Mouse (Mus musculus): ENCODE measurements around the gene Gpr183.

Gpr183 gene

DNA sequence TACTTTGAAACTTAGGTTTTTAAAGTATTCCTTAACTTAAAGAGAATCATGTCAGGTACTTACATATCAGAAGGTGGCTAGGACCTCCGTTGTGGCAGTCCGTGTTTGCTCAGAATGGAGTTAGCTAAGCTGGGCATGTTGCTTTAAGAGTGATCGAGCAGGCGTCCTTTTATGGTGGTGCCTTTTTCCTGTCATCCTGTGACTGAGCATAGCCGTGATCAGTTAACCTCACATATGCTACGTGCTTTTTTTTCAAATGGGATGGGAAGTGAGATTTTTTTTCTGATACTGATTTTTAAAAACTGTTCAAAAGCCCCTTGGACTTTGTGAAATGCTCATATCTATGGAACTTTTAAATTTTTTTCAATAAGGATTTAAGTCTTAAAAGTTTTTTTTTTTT is at the start of gene Gpr183:
TSS of gene Gpr183 (minus strand) at position 206 of the 400 bp plus-strand sequence.
- DNase-seq (ENCODE audit: low spot score) = no peak

DNA sequence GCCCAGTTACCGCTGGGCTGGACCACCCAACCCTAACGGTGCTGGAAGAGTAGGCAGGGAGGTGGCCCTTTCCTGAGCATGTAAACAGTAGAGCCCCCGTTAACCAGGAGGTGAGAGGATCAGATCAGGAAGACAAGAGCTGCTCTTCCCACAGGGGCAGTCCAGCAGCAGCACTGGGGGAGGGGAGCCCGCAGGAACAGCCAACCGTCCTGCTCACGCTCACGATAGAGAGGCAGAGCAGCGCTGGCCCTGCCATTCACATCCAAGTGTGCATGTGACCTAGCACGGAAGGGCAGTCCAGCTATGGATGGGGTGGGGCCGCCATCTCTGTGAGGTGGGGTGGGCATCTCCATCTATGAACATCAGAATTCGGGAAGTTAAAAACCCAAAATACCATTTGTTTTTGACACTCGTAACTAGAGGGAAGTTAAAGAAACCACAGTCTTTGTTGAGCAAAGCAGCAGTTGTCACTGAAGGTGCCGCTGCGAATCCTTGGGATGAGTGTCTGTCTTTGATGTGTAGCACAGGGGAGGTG is 48.5 kb upstream of the Gpr183 start:
- DNase-seq (ENCODE audit: low spot score) = no peak

DNA sequence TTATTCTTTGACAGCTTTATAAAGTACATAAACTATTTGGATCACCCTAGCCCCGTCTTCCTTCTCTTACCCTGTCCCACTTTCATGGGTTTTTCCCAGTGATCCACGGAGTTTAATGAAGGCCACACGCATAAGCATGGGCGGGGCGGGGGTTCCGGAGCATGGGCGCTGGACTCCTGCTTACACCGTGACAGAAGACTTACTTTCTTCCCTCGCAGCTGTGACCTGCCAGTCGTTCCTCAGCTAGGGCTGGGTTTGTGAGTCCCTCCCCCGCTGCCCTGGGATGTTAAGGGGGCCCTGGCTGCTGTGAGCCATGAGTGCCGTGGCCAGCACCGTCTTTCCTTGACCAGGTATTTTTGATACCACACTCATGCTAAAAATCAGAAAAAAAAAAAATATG is 47.8 kb upstream of the Gpr183 start:
- DNase-seq (ENCODE audit: low spot score) = no peak

DNA sequence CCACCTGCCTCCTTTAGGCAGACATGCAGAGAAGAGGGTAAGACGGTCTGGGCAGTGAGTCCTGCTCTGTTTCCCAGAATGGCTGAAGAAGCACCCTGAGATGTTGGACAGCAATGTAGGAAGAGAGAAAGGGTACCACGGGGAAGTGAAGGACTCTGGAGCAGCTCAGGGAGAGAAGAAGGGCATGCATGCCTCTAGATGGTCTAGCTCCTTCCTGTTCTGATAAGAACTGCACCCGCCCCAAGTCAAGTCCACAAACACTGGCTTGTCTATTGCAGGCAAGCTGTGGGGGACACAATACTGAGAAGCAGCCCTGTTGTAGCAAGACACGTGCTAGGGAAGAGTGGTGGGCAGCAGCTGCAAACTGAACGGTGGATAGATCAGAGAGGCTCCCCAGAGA is 47.2 kb upstream of the Gpr183 start:
- no peak for DNase-seq (ENCODE audit: low spot score)

DNA sequence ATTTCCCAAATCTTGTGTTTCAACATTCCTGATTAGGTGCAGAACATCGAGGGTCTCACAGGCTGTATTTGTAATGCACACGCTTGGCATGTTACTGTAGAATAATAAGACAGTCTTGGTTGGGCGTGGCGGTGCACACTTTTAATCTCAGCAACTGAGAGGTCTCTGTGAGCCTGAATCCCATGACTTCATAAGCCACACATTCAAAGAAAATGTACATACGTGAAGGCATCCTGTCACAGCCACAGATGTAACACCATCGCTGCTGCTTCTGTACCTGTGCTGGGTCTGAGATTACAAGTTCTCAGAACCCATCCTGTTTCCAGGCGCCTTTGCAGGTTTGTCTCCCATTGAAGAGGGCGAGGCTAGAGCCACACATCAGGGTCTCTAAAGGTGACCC is 46.8 kb upstream of the Gpr183 start:
- no peak for DNase-seq (ENCODE audit: low spot score)

DNA sequence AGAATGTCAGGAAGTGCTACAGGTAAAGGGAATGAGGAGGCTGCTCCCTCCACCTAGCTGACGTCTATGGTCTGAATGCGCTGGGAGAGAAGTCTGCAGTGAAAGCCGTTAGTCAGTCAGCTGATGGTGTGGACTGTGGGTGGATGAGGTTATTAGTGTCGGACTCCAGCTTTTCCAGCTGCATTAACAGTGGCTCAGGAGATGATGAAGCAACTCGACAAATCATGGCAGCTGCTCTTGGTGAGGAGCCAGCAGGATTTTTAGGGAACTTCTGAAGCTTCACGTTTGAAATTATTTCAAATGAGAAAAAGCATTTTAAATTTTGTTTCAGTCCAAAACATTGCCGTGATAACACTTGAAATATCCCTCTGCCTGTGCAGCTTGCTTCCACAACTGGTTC is 45.3 kb upstream of the Gpr183 start:
- DNase-seq (ENCODE audit: low spot score) = no peak

DNA sequence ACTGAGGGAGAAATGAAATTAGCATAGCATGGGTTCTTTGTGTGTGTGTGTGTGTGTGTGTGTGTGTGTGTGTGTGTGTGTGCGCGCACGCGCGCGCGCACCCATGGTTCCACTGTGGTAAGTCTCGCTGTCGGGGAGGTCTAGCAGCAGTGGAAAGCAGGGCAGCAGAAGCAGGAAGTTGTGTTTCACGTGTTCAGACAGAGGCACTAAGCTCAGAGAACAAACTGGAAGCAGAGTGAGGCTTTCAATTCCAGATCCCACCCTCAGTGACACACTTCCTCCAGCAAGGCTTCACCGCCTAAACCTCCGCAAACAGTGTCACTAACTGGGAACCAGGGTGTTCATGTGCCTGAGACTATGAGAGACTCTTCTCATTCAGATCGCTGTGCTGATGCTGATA is 44.5 kb upstream of the Gpr183 start:
- no peak for DNase-seq (ENCODE audit: low spot score)

DNA sequence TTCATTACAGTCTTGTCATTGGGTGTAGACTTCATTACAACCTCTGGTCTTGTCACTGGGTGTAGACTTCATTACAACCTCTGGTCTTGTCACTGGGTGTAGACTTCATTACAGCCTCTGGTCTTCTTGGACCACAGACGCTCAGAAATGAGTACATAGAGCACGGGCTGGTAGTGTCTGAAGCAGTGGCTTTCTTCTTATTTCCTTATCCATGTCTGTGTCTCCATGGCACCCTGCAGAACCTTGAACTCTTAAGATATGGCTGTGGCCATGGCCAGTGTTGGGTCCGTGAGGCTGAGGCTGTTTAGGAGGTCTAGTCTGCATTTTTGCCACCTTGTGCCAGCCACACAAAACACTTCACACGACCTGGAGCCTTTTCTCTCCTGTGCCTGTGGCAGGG is 43.3 kb upstream of the Gpr183 start:
- DNase-seq (ENCODE audit: low spot score) = no peak

DNA sequence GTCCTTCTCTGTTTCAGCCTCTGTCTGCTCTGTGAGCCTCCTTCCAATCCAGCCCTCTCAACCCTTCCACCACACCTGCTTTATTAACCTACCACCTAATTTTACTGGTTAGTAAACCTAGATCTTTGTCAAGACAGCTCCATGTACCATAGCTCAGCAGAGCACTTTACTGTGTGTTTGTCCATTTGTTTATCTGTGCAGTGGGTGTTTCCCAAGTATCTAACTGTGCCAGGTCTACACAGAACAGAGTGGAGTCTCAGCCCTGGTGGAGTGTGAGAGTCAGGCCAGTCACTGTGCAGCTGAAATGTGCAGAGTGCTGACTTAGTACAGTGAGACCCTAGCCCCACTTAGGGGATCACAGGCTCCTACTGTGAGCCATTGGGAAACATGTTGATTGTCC is 38.8 kb upstream of the Gpr183 start:
- DNase-seq (ENCODE audit: low spot score) = no peak

DNA sequence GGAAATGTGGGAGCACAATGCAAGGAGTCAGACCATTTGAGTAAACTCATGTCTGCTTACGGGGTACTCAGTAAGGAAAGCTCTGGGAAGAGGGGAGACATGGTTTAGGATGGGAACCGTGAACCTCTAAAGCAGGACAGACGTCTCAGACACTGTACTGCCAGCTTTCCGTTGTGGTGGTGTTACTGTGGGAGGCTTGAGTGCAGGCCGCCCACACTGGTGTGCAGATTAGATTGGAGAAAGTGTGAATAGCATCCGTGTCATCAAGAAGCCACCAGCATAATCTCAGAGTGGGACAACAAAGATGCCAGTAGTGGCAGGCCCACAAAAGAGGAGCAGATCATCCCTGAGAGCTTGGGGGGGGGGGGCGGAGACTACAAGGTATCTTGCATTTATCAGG is 37.2 kb upstream of the Gpr183 start:
- no peak for DNase-seq (ENCODE audit: low spot score)

DNA sequence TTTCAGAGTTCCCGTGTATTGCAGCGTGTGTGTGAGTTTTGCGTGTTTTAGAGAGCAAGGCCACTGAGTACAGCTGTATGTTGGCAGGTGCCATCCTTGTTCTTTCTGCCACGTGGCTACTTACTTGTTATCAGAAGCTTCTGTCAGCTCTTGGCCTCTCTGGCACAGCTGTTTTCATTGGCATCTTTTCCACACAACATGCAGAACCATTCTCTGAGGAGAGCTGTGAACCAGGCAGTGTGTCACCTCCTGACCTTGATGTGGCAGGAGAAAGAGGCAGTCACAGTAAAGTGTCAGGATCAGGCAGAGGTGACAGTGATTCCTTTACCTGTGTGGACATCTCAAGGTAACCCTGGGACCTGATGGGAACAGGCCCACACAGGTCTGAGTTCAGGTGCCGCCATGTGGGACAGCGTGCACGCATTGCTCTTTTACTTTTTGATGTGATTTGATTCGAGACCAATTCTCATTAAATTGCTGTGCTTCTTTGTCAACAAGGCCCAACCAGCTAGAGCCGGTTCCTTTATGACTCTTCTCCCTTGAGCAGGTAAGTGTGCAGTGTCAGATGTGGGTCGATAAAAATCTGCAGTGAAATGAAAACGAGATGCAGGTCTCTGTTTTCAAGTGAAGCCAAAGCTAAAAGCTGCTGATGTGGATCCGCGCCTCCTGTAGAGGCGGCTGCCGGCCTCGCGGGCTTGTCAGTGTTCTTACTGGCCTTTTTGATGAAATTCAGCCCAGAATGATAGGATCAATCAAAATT is 35.5 kb upstream of the Gpr183 start:
- no peak for DNase-seq (ENCODE audit: low spot score)

DNA sequence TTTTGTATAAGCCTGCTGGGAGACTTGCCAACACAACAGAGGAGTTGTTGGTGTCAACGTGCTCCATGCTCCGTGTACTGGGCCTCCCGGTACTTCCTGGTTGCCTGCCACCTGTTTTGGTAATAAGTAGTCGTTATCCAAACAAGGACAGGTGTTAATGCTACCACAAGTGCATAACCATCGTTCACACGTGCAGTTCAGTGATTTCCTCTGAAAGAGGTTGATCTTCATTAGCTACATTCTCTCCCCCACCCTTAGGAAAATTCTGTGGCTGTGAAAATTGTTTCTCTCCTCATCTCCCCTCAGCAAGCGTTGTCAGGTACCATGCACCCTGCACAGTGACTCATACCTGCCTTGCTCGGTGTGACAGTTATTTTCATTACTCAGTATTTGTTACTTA is 34.5 kb upstream of the Gpr183 start:
- no peak for DNase-seq (ENCODE audit: low spot score)

DNA sequence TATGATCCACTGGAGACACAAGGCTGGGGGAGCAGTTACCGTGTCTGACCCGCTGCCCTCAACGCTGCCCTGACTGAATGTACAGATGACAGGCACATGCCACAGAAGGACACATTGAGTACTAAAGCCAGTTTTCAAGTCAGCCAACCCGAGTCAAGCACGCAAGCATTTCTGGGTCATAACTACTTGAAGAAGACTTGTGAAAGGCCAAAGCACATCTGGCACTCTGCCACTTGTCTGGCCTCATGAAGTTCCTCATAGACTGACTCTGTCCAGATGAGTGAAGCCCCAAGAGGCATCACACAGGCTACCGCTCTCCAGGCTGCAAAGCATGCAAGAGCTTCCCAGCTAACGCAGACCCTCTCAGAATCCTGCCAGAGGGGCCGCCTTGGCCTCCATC is 31.8 kb upstream of the Gpr183 start:
- no peak for DNase-seq (ENCODE audit: low spot score)

DNA sequence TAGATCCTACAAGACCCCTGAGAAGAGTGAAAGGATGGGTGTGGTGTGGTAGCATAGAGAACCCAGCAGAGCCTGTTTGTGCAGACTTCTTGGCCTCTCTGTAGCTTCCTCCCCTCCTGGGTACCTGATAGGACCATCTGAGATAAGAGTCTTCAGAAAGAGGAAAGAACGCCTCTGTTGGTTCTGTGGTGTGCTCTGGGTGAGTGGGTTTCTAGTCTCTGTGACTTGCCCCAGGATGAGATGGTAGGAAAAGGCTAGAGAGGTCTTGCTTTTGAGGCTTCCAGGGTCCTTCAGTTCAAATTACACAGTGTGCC is 30.5 kb upstream of the Gpr183 start:
- DNase-seq (ENCODE audit: low spot score) = no peak

DNA sequence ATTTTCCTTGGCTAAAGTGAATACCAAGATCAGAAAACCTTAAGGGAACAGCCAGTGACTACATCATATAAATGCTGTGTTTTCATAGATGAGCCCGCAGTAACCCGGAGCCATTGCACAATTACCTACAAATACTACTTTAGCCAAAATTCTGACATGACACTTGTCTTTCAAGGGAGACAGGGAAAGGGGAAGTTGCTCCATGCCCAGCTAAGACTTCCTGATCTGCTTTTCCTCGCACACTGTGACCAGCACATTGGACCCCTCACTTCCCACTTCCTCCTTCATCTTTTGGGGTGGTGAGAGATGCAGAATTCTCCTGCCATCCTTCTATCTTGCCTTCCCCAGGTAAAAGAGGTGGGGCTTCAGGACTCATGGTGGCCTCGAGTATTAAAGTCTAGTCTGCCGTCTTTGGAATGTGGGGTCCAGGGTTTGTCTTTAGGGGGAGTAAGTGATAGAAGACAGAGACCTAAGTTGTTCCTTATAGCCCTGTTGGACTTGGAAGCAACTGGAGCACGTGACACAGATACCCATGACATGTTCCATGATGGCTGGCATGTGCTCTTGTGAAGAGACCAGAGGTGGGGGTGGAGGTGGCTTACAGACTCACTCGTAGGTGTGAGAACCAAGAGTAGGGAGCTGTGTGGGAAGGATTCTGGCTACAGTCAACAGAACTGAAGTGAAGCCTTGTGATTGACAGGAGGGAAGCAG is 30.0 kb upstream of the Gpr183 start:
- DNase-seq (ENCODE audit: low spot score) = no peak

DNA sequence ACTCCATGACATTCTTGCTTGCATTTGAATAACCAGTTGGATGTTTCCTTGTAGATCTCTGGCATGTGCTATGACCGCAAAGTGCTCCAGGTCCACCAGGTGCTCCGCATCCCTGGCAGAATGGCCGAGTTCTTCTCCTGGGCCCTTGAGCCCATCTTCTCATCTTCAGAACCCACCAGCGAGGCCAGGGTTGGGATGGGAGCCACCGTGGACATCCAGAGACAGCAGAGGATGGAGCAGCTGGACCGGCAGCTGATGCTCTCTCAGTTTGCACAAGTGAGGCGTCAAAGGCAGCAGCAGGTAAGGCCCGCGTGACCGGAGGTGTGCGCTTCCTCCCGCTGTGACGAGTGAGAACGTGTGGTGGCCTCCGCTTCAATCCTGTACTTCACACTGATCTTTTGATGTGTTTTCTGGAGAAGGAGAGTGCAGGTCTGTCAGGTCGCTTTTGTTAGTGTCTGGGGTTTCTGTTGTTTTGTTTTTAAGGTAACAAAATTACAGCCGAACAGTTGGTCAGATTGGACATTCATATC is 29.2 kb upstream of the Gpr183 start:
- DNase-seq (ENCODE audit: low spot score) = no peak

DNA sequence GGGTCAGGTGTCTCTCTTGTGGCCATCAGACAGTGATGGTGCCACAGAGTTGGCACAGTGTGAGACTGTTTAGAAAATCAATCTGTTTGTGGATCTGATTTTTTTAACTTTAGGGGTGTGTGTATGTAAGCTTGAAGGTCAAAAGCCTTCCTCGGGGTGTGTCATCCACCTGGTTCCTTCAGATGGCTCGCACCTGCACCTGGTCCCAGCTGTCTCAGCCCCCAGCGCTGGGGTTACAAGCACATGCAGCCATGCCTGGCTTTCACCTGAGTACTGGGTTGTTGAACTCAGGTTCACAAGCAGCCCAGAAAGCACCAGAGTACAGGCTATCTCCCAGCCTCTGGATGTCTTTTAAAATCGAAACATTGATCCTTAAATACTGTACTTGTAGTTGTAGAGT is 28.6 kb upstream of the Gpr183 start:
- DNase-seq (ENCODE audit: low spot score) = no peak

DNA sequence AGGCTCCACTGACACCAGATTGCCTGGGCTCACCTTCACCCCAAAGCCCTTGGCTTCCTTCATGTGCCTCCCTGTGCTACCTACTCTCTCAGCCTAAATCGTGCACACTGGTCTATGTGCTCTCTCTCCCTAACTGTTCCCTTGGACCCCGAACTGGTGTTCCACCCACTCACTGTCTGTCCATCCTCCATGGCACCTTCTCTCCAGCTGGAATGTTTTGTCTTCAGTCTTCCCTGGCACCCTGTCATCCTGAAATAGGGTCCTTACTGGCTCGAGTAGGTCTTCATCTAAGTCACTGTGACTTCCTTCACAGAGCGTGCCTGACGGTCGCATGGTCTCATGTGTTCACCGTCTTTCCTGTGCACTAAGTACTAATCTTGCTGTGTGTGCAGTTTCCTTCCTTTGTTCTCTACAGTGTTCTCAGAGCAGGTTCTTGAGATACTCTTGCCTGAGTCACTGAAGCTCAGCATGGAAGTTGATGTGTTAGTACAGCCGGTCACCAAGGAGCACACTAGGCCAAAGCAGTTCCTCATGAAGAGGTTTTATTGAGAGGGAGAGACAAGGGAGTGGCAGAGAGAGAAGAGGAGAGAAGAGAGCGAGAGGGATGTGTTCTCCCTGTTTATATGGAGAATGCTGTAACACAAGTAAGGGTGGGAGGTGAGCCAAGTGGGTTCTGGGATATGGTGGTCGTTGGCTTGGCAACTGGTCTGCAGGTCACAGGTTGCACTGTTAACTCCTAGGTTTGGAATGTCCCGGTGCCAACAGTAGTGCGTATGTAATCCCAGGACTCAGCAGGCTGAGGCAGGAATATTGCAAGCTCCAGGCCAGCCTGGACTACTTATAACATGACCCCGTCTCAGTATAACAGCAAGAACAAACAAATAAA is 27.6 kb upstream of the Gpr183 start:
- DNase-seq (ENCODE audit: low spot score) = no peak

DNA sequence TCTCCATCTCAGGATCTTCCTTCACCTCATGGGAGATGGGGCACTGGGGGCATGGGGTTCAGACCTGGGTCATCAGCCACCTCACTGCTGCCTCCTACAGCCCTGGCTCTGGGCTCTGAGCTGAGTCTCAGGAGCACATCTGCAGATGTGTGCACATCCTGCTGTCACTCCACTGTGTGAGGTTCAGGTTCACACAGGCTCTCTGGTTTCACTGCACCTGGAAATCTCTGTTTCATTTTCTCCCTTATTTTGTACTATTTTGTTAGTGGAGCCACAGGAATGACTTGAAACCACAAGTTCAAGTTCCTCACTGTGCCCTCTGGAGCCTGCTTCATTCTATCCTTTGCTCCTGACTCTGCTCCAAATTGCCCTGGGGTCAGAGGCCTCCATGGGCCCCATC is 26.9 kb upstream of the Gpr183 start:
- DNase-seq (ENCODE audit: low spot score) = no peak

DNA sequence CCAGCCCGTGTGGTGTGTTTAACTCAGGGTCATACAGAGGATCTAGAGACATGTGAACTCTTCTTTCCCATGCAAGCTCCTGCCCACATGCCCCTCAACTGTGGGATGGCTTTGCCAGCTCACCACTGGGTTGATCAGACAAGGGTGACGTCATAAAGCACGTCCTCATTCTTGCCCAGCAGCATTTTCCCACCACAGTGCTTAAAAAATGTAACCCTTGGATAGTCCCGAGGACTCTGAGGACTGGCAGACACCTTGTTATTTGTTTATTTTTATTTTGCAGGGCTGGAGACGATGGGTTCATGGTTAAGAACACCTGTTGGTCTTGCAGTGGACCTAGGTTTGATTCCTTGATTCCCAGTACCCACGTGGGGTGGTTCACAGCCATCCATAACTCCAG is 25.9 kb upstream of the Gpr183 start:
- DNase-seq (ENCODE audit: low spot score) = no peak

DNA sequence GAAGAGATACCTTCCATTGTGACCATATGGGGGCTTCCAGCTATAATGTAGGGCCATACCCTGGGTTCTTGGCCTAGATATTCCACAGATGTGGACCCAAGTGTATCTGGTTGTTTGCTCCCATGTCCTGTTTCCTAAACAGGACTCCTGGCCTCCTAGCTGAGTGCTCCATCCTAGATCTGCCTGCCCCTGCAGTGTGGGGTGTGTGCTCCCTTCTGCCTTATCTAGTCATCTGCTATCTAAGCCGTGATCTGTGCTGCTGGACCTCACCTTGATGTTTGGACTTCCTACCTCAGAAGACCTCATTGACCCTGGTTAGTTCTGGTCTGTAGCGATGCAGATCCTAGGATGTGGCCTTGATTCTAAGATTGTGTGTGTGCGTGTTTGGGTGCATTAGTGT is 24.9 kb upstream of the Gpr183 start:
- no peak for DNase-seq (ENCODE audit: low spot score)

DNA sequence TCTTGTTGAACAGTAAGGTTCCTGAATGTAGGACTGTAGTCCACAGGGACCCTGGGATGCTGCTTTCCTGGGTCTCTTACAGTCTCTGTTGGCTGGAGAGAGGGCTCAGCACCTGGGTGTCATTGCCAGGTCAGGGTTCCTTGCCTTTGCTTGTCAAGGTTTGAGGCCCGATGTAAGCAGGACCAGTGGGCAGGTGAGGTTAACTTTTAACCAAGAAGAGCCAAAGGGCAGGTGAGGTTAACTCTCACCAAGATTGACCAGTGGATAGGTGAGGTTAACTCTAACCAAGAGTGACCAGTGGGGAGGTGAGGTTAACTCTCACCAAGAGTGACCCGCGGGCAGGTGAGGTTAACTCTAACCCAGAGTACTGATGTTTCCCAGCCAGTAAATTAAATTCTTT is 24.3 kb upstream of the Gpr183 start:
- no peak for DNase-seq (ENCODE audit: low spot score)

DNA sequence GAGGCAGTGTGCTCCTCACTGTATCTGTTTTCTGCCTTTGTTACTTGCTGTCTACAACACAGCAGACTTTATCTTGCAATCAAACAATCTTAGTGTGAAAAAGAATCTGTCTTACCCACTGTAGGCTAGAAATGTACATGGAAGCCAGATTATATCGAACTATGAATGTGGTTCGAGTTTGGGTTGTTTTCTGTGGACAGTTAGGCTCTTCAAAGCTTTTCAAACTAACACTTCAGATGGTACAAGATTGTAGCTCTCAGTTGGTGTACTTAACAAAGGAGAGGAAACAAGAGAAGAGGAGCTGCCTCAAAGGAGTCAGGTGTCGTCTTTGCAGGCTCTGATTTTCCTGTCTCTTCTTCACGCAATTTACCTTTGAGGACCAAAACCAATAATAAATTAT is 22.7 kb upstream of the Gpr183 start:
- no peak for DNase-seq (ENCODE audit: low spot score)
